Mouse (Mus musculus) CH12.LX (cell line): ENCODE data around the gene Tnnt2. TPM values are rescaled to one million over a fixed set of nuclear protein-coding genes. Genes with fewer than 3 reads are reported as not detected.
A peak's percentile ranks its signal among the peaks of the same experiment; 100 is the strongest.

Experiments used
- DNase-seq: peaks from one replicate; pipeline ENCODE4 v3.0.0-alpha.2; 2013; ENCODE audit errors: extremely low read depth
- H3K27ac ChIP-seq: 2 replicates; pipeline ENCODE4 v1.5.1; 2012; ENCODE audit warnings: low read depth, mild to moderate bottlenecking, control low read depth, moderate library complexity; ENCODE audit not compliant: insufficient read depth
- H3K27me3 ChIP-seq: replicated peaks from 2 replicates; pipeline ENCODE3; 2012; ENCODE audit warnings: inconsistent platforms
- H3K36me3 ChIP-seq, 2 experiments: replicated peaks in 1 of 2; 2 replicates each; pipeline versions ENCODE3 to v1.6.1; 2012; ENCODE audit warnings: inconsistent platforms in 1 of 2, low read length in 1 of 2, mild to moderate bottlenecking in 1 of 2, mixed read lengths in 1 of 2, moderate library complexity in 1 of 2; ENCODE audit not compliant: control insufficient read depth in 1 of 2, insufficient read depth in 1 of 2
- H3K4me1 ChIP-seq, 2 experiments: 2 replicates each; pipeline ENCODE4 v1.6.1; 2012; ENCODE audit warnings: inconsistent platforms in 1 of 2, moderate library complexity in 1 of 2; ENCODE audit not compliant: insufficient read depth in 2 of 2, control insufficient read depth in 1 of 2
- H3K4me2 ChIP-seq: 2 replicates; pipeline ENCODE4 v1.6.1; 2012; ENCODE audit warnings: low read depth, mild to moderate bottlenecking, control low read depth; ENCODE audit not compliant: poor library complexity, insufficient read depth, severe bottlenecking
- H3K4me3 ChIP-seq, 3 experiments: fragments of 150-350 bp in 1 of 3; sonication (generic) in 1 of 3; replicated peaks in 1 of 3; 2 replicates each; pipeline versions ENCODE3 to v1.5.1; 2011 to 2012; ENCODE audit warnings: low read depth in 2 of 3, low read length in 2 of 3, mild to moderate bottlenecking in 2 of 3, moderate library complexity in 2 of 3, control low read depth in 1 of 3, improper control_type of control experiment in 1 of 3, inconsistent platforms in 1 of 3, mixed read lengths in 1 of 3; ENCODE audit not compliant: poor library complexity in 1 of 3
- H3K79me2 ChIP-seq: replicated peaks from 2 replicates; pipeline ENCODE4 v1.6.1; 2012; ENCODE audit warnings: mild to moderate bottlenecking, moderate library complexity; ENCODE audit not compliant: control insufficient read depth, poor library complexity, insufficient read depth, severe bottlenecking; ENCODE audit errors: extremely low read depth
- H3K9ac ChIP-seq: 2 replicates; pipeline ENCODE4 v1.6.1; 2012; ENCODE audit warnings: low read depth, mild to moderate bottlenecking, control low read depth, moderate library complexity; ENCODE audit not compliant: insufficient read depth
- H3K9me3 ChIP-seq: replicated peaks from 2 replicates; pipeline ENCODE3; 2012; ENCODE audit warnings: low read length, inconsistent platforms, mixed read lengths
- BHLHE40 ChIP-seq: IDR thresholded peaks from 2 replicates; pipeline ENCODE4 v1.6.1; 2011; ENCODE audit warnings: mild to moderate bottlenecking, low read depth, low read length, improper control_type of control experiment
- CTCF ChIP-seq, 2 experiments: IDR thresholded peaks in 1 of 2; conservative IDR thresholded peaks in 1 of 2; 2 replicates each; pipeline ENCODE4 v1.5.1; 2011 to 2012; ENCODE audit warnings: low read depth in 2 of 2, low read length in 2 of 2, improper control_type of control experiment in 1 of 2, inconsistent platforms in 1 of 2, mild to moderate bottlenecking in 1 of 2, moderate library complexity in 1 of 2
- E2F4 ChIP-seq: IDR thresholded peaks from 2 replicates; pipeline ENCODE4 v1.6.1; 2011; ENCODE audit warnings: low read depth, low read length, improper control_type of control experiment; ENCODE audit not compliant: insufficient replicate concordance
- ELF1 ChIP-seq: IDR thresholded peaks from 2 replicates; pipeline ENCODE4 v1.6.1; 2014; ENCODE audit warnings: low read depth, mild to moderate bottlenecking, inconsistent platforms, low read length, improper control_type of control experiment
- EP300 ChIP-seq: IDR thresholded peaks from 2 replicates; pipeline ENCODE4 v1.6.1; 2011; ENCODE audit warnings: low read length, improper control_type of control experiment
- ETS1 ChIP-seq: conservative IDR thresholded peaks from 2 replicates; pipeline ENCODE4 v1.6.1; 2012; ENCODE audit warnings: low read depth, mild to moderate bottlenecking, inconsistent platforms, low read length, improper control_type of control experiment, moderate library complexity
- GABPA ChIP-seq: IDR thresholded peaks from 2 replicates; pipeline ENCODE4 v1.6.1; 2012; ENCODE audit warnings: low read depth, low read length, improper control_type of control experiment, inconsistent platforms; ENCODE audit not compliant: insufficient replicate concordance
- HCFC1 ChIP-seq: IDR thresholded peaks from 2 replicates; pipeline ENCODE4 v1.6.1; 2012; ENCODE audit warnings: low read depth, mild to moderate bottlenecking, inconsistent platforms, low read length, improper control_type of control experiment
- IRF4 ChIP-seq: IDR thresholded peaks from 2 replicates; pipeline ENCODE4 v1.6.1; 2014; ENCODE audit warnings: low read depth, mild to moderate bottlenecking, inconsistent platforms, low read length, improper control_type of control experiment
- JUN ChIP-seq: IDR thresholded peaks from 2 replicates; pipeline ENCODE4 v1.6.1; 2011; ENCODE audit warnings: low read depth, mild to moderate bottlenecking, low read length, improper control_type of control experiment, moderate library complexity; ENCODE audit not compliant: insufficient read depth
- JUND ChIP-seq: conservative IDR thresholded peaks from 2 replicates; pipeline ENCODE4 v1.6.1; 2011; ENCODE audit warnings: low read depth, low read length, improper control_type of control experiment
- KAT2A ChIP-seq: IDR thresholded peaks from 2 replicates; pipeline ENCODE4 v1.6.1; 2012; ENCODE audit warnings: low read length, improper control_type of control experiment, inconsistent platforms; ENCODE audit not compliant: insufficient replicate concordance
- MAFK ChIP-seq: IDR thresholded peaks from 2 replicates; pipeline ENCODE4 v1.6.1; 2011; ENCODE audit warnings: low read length, improper control_type of control experiment; ENCODE audit not compliant: insufficient replicate concordance
- MAX ChIP-seq: IDR thresholded peaks from 2 replicates; pipeline ENCODE4 v1.6.1; 2011; ENCODE audit warnings: low read length, improper control_type of control experiment
- MAZ ChIP-seq: IDR thresholded peaks from 2 replicates; pipeline ENCODE4 v1.6.1; 2012; ENCODE audit warnings: low read depth, mild to moderate bottlenecking, inconsistent platforms, low read length, improper control_type of control experiment, moderate library complexity
- MXI1 ChIP-seq: IDR thresholded peaks from 2 replicates; pipeline ENCODE4 v1.6.1; 2011; ENCODE audit warnings: mild to moderate bottlenecking, low read depth, low read length, improper control_type of control experiment
- NELFE ChIP-seq: IDR thresholded peaks from 2 replicates; pipeline ENCODE4 v1.6.1; 2011; ENCODE audit warnings: low read depth, low read length, improper control_type of control experiment
- NRF1 ChIP-seq: IDR thresholded peaks from 2 replicates; pipeline ENCODE4 v1.6.1; 2014; ENCODE audit warnings: low read depth, mild to moderate bottlenecking, inconsistent platforms, low read length, improper control_type of control experiment, moderate library complexity
- PAX5 ChIP-seq: IDR thresholded peaks from 2 replicates; pipeline ENCODE4 v1.6.1; 2012; ENCODE audit warnings: low read length, inconsistent platforms, mixed read lengths
- POLR2A ChIP-seq: IDR thresholded peaks from 2 replicates; pipeline ENCODE4 v1.6.1; 2011; ENCODE audit warnings: low read depth, mild to moderate bottlenecking, improper control_type of control experiment, low read length
- POLR2AphosphoS2 ChIP-seq: IDR thresholded peaks from 2 replicates; pipeline ENCODE4 v1.6.1; 2011; ENCODE audit warnings: low read depth, low read length, improper control_type of control experiment
- RAD21 ChIP-seq: IDR thresholded peaks from 2 replicates; pipeline ENCODE4 v1.6.1; 2011; ENCODE audit warnings: low read depth, mild to moderate bottlenecking, low read length, improper control_type of control experiment, moderate library complexity
- RCOR1 ChIP-seq: conservative IDR thresholded peaks from 2 replicates; pipeline ENCODE4 v1.6.1; 2012; ENCODE audit warnings: low read depth, mild to moderate bottlenecking, inconsistent platforms, low read length, improper control_type of control experiment
- SIN3A ChIP-seq: IDR thresholded peaks from 2 replicates; pipeline ENCODE4 v1.6.1; 2012; ENCODE audit warnings: low read length, improper control_type of control experiment, inconsistent platforms
- SMC3 ChIP-seq: IDR thresholded peaks from 2 replicates; pipeline ENCODE4 v1.6.1; 2011; ENCODE audit warnings: low read depth, low read length, improper control_type of control experiment
- TBP ChIP-seq: conservative IDR thresholded peaks from 2 replicates; pipeline ENCODE4 v1.6.1; 2011; ENCODE audit warnings: low read depth, low read length, improper control_type of control experiment
- TCF12 ChIP-seq: IDR thresholded peaks from 2 replicates; pipeline ENCODE4 v1.6.1; 2014; ENCODE audit warnings: low read depth, mild to moderate bottlenecking, inconsistent platforms, low read length, improper control_type of control experiment
- UBTF ChIP-seq: IDR thresholded peaks from 2 replicates; pipeline ENCODE4 v1.6.1; 2012; ENCODE audit warnings: low read depth, mild to moderate bottlenecking, inconsistent platforms, low read length, improper control_type of control experiment, moderate library complexity
- USF1 ChIP-seq: IDR thresholded peaks from 2 replicates; pipeline ENCODE4 v1.6.1; 2014; ENCODE audit warnings: low read depth, mild to moderate bottlenecking, inconsistent platforms, low read length, improper control_type of control experiment
- USF2 ChIP-seq: conservative IDR thresholded peaks from 2 replicates; pipeline ENCODE4 v1.6.1; 2011; ENCODE audit warnings: low read depth, low read length, improper control_type of control experiment
- ZC3H11A ChIP-seq: IDR thresholded peaks from 2 replicates; pipeline ENCODE4 v1.6.1; 2012; ENCODE audit warnings: low read depth, mild to moderate bottlenecking, inconsistent platforms, low read length, improper control_type of control experiment
- ZMIZ1 ChIP-seq: IDR thresholded peaks from 2 replicates; pipeline ENCODE4 v1.6.1; 2012; ENCODE audit warnings: low read depth, mild to moderate bottlenecking, inconsistent platforms, low read length, improper control_type of control experiment
- ZNF384 ChIP-seq: IDR thresholded peaks from 2 replicates; pipeline ENCODE4 v1.6.1; 2012; ENCODE audit warnings: low read depth, low read length, improper control_type of control experiment, inconsistent platforms
- dilution Hi-C: fragments of 300-500 bp; cut with MboI; formaldehyde crosslinking; loops from 2 replicates; pipeline ENCODE4 v1.14.3; 2020; ENCODE audit warnings: low sequenced_read_pairs; ENCODE audit not compliant: extremely low pct_unique_long_range_greater_than_20kb, extremely low pct_ligation_motif_present
- in situ Hi-C: fragments of 300-500 bp; cut with MboI; formaldehyde crosslinking; loops from 3 replicates; pipeline ENCODE4 v1.14.3; 2019; ENCODE audit warnings: low sequenced_read_pairs, low pct_ligation_motif_present, low pct_unique_long_range_greater_than_20kb, mixed read lengths
- polyA plus RNA-seq: library from polyadenylated mRNA; unstranded; fragments of >175 nt; gene quantifications from 2 replicates; pipeline ENCODE4 v1.2.1, GENCODE M21; 2012; ENCODE audit warnings: low read depth; ENCODE audit not compliant: insufficient read length
- total RNA-seq, 2 experiments: library from RNA; depleted of rRNA; stranded (reverse); fragments of 300-350 nt in 1 of 2; fragments of >200 nt in 1 of 2; gene quantifications; 2 replicates each; pipeline ENCODE4 v1.2.3; 2012 to 2014

The Tnnt2 gene
- 5.5 and 8.6 TPM in 2 replicates for total RNA-seq (2012; rRNA removed)
- total RNA-seq (2014; rRNA removed): 3.6 and 5.0 TPM in 2 replicates
- 31.1 and 32.5 TPM in 2 replicates for polyA plus RNA-seq

- dilution Hi-C loops: no loop called here
- Histone ChIP-seq H3K27ac (no peak within 1 kb of the TSS), H3K36me3 (no peaks in the 10 kb centered on the region)
Measured at GRCm38 (mm10) chr1:135835716-135836483, at the start of gene Tnnt2. Tnnt2 (plus strand) TSS chr1:135836354.

GRCm38 (mm10) chr1:135787799-135788198, 48.4 kb upstream of the Tnnt2 start:
- no peak overlapping the region for H3K4me3 ChIP-seq
- no peaks in the 10 kb centered on the region for H3K9me3 ChIP-seq
- H3K27ac ChIP-seq: no peak overlapping the region
- peak; percentile 91 for DNase-seq
- H3K4me2 ChIP-seq: no peak overlapping the region
- dilution Hi-C loops (no loop called here), in situ Hi-C loops (loop anchor here (5.0 kb wide), 1 partner anchor 35 kb away; no protein-coding TSS in a partner anchor)
- peaks cover 8 to 30% of the 10 kb centered on the region in 2 experiments for H3K4me1 ChIP-seq
- H3K27me3 ChIP-seq: peaks cover 2% of the 10 kb centered on the region
- no peaks in the 10 kb centered on the region for H3K79me2 ChIP-seq
- H3K9ac ChIP-seq: no peak overlapping the region
- no peaks in the 10 kb centered on the region for H3K36me3 ChIP-seq
- TF ChIP-seq ETS1: no peak
- TF ChIP-seq JUN: no peak
- no peak for TF ChIP-seq GABPA
- TF ChIP-seq RAD21: peak; percentile 26; the same call in 1 of the 2 replicates
- TF ChIP-seq ELF1: peak; percentile 72; the same call in 1 of the 2 replicates
- TF ChIP-seq MAZ: no peak
- TF ChIP-seq POLR2AphosphoS2: no peak
- TF ChIP-seq NRF1: no peak
- no peak for TF ChIP-seq JUND
- no peak for TF ChIP-seq KAT2A
- TF ChIP-seq MAX: no peak
- no peak for TF ChIP-seq SIN3A
- no peak for TF ChIP-seq TCF12
- no peak for TF ChIP-seq MAFK
- peak; percentile 51 for TF ChIP-seq HCFC1
- no peak for TF ChIP-seq NELFE
- no peak for TF ChIP-seq USF2
- TF ChIP-seq IRF4: peak; percentile 49; the same call in 1 of the 2 replicates
- no peak for TF ChIP-seq POLR2A
- TF ChIP-seq TBP: no peak
- peak; percentile 51 for TF ChIP-seq SMC3
- no peak for TF ChIP-seq ZC3H11A
- TF ChIP-seq ZMIZ1: no peak
- no peak for TF ChIP-seq BHLHE40
- TF ChIP-seq PAX5: no peak
- no peak for TF ChIP-seq EP300
- TF ChIP-seq ZNF384: no peak
- TF ChIP-seq MXI1: no peak
- TF ChIP-seq CTCF (conservative IDR thresholded peaks at IDR 0.05 in 1 of 2, IDR thresholded peaks at IDR 0.05 in 1 of 2; ENCODE audit: low read depth in 2 of 2, low read length in 2 of 2): peak; percentile 54 to 91
- no peak for TF ChIP-seq E2F4

More at GRCm38 (mm10) chr1:135835716-135836483, at the start of gene Tnnt2:
- peaks cover 14 to 27% of the 10 kb centered on the region in 2 experiments; a peak in 3 of 4 replicates for H3K4me1 ChIP-seq
- H3K9ac ChIP-seq: no peak within 1 kb of the TSS
- H3K9me3 ChIP-seq: no peaks in the 10 kb centered on the region
- in situ Hi-C loops: loop anchor here (5.0 kb wide), 1 partner anchor 44 kb away; no protein-coding TSS in a partner anchor
- TF ChIP-seq UBTF: no peak
- no peak for TF ChIP-seq TBP
- no peak for TF ChIP-seq PAX5
- no peak for TF ChIP-seq RCOR1
- TF ChIP-seq USF1: no peak
- peaks cover 50% of the 10 kb centered on the region for H3K27me3 ChIP-seq
- no peak within 1 kb of the TSS for H3K4me3 ChIP-seq
- no peaks in the 10 kb centered on the region for H3K79me2 ChIP-seq
- no peak within 1 kb of the TSS for H3K4me2 ChIP-seq
- no peak for DNase-seq
